Mouse (Mus musculus): ENCODE measurements around the gene Gm10447.
"Not testable (repeated sequence)": the region's sequence is repeated elsewhere in the genome, so short reads cannot be mapped to it uniquely, and the experiment has no call there.

The Gm10447 gene

DNA sequence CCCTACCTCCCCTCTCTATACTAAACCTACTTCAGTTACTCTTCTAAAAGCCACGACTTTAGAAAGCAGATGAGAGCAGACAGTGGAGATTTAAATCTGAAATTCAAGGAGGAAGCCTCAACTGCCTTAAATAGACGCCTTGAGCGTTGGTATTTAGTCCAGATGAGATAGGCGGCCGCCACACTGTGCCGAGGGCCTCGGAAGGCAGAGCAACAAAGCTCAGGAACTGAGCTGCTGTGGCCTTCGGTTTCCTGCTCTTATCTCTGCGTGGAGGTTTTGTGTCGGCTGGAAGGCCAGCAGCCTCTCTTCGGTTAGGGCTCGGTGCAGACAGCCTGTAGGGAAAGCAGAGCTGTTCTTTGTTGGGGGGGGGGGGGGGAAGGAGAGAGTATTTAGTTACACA lies 15.0 kb downstream of the Gm10447 start:
- DNase-seq = no peak

DNA sequence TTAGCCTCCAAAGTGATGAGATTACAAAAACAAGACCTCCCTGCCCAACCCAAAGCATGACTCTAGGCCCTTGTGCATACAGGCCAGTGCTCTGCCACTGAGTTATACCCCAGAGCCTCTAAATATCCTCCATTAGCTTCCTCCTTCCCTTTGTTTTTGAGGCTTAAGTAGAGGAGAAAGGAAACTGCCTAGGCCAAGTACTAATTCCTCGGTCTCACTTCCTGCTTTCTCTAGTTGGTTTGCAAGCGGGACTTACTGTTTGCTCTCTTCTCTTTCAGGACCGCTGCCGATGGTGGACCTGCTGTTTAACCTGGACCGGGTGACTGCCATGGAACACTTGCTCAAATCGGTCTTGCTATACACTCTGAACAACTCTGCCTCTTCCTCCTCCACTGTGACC lies 20.6 kb downstream of the Gm10447 start:
- DNase-seq = no peak

DNA sequence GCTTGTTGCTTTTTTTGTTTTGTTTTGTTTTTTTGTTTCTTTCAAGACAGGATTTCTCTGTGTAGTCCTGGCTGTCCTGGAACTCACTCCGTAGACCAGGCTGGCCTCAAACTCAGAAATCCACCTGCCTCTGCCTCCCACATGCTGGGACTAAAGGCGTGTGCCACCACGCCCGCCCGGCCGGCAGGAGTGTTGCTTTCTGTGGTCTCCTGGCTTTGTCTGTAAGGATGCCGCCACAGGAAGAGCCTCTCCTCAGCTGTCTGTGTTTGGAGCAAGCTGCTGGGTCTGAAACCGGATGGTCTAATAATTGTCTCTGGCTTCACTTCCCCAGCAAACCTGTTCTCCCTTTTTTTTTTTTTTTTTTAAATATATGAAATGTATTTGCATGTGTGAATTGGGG lies 21.4 kb downstream of the Gm10447 start:
- no peak for DNase-seq

DNA sequence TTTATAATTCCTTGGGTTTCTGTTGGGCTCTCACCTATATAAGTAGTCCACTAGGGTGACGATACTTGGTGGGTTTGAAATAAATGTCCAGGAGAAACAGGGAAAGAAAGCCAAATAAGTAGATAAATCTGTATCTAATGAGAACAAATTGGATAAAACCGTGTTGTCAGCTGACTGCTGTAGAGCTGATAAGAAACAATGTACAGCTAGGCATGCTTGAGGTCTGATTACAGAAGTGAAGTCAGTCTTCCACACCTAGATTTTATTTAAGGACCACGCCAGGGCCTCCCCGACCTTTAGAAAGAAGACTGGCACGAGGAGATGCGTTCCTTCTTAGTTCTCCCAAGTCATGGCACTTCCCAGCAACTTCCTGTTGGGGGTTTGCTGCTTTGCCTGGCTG lies 23.9 kb downstream of the Gm10447 start:
- DNase-seq = no peak

DNA sequence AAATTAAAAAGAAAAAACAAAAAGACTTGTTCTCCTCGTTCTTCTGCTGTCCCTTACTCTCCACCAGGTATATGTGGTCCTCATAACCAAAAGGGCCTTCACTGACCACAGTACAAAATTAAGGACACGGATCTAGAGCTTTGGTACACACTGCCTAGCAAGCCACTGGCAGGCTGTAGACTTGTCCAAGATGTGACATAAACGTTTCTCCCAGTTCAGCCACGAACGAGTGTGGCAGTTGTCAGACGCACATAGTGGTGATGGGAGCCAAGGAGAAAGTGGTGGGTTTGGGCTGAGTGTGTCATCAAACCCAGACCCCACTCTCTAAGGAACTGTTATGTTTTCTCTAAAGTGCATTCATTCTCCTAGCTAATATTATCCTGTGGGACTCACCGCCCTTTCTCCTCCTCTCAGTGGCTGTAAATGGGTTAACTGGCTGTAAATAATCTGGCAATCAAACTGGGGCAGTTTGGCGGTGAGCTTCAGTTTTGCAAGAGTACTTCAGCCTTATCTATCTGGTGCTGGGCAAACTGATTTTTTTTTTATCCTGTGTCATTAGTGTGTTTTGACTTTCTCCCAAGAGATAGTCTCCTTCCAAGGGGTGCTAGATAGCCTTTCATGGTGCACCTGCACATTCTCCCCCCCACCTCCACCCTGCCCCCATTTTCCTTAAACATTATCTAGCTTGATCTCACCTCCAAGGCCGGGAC lies 25.4 kb downstream of the Gm10447 start:
- DNase-seq = no peak

DNA sequence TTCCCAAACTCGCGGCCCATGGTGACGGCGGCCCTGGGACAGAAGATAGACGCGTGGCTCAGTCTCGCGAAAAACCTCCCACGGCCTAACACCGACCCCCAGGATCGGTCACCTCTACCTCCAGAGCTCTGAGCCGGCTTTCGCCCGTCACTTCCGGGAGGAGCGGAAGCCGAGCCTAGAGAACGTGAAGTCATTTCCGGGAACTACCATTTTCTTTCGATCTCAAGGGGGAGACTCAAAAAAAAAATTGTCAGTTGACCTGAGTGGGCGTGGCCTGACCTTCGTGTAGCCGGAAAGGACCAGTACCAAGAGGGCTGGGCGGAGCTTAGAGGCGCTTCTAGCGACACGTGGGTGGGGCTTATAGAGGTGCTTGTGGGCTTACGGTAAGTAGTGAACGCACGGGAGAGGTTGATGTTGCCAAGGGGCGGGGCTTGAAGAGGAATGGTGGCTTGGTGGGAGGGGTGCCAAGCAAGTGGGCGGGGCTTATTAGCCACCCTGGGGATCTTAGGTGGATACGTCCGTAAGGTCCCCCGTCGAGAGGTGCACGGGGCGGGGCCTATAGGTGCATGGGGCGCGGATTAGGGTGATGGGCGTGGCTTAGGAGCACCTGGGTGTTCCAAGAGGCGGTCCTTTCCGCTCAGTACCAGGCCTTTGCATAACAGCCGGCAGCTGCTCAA lies 26.1 kb downstream of the Gm10447 start, which contains the start of the genes Uqcrq and Gdf9:
TSS of gene Uqcrq (minus strand) at position 162 of the 677 bp plus-strand sequence.
TSS of gene Gdf9 (plus strand) at position 354 of the 677 bp plus-strand sequence.
- DNase-seq = peak; percentile 100

DNA sequence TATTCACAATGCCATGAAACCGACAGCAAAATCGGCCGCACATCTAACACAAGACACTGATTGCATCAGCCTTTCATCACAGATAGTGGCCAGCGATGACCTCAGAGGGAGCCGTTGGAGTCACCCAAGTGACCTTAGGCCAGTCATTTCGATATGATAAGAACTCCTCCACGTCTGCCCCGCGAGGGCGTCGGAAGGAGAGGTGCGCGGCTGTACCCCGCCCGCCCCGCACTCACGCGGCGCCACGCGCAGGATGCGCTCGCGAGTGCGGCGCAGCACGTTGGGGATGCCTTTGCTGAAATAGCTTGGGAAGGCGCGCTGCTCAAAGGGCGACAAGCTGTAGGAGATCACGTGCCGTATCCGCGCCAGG lies 26.6 kb downstream of the Gm10447 start:
- no peak for DNase-seq

DNA sequence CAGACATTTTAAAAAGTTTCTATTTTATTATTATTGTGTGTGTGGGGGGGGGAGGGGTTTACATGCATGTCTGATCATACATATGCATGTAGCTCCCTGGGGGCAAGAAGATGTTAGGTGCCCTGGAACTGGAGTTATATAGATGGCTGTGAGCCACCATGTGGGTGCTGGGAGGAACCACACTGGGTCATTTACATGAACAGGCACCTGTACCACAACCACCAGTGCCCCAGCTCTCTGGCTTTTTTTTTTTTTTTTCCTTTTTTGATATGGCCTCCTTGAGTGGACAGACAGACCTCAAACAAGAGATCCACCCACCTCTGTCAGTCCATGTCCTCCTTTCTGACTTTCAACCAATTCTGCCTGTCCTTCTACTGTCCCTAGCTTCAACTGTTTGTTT lies 27.7 kb downstream of the Gm10447 start:
- DNase-seq = no peak

DNA sequence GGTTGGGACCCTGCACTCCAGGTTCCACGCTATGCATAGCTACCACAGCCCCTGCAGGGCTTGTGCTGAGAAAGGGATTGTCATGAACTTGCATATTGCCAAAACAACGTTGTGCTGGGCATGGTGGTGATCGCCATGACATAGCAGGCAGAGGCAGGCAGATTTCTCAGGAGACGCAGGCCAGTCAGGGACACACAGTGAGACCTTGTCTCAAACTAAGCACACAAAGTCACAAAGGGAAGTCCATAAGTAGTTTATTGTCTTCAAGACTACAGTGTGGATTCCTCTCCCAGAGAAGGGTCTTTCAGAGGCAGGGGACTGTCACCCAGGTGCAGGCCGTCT lies 28.2 kb downstream of the Gm10447 start:
- no peak for DNase-seq

DNA sequence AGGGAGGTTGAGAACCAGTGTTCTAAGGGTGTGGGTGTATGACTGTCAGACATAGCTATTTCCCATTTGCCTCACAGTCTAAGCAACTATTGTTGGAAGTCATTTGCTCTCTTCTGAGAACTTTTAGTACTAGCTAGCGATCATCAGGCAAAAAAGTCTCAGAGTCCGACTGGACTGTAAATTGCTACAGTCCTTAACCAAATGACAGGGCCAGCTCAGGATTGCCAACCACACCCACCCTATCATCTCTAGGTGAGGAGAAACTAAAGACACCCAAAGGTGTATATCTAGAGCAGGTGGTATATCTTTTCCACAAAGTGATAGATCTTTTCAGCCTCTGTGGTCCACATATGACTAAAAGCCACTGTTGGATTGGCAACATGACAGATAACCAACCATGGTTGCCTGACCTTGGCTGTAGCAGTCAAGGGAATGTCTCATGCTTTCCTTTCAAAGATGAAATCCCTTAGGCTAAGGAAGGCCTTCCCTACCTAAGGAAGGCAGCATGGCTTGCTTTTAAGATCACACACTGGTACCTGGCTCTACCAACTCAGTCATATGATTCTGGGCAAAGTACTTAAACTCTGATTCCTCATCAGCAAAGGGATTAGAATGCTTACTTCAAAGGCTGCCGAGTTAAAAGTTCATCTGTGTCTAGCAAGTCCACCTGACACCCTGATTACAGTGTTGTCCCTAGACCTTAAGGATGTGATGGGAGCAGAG lies 28.8 kb downstream of the Gm10447 start:
- DNase-seq = no peak

DNA sequence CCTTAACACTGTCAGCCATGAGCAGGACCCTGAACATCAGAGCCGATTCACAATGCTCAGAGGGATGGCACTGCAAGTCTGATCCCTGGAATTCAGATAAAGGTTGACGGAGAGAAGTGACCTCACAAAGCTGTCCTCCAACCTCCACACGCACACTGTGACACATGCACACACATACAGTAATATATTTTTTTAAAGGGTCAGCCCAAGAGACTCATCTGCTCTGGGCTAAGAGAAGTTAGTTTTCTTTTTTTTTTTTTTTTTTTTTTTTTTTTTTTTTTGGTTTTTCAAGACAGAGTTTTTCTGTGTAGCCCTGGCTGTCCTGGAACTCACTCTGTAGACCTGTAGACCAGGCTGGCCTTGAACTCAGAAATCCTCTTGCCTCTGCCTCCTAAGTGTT lies 30.0 kb downstream of the Gm10447 start:
- not testable (repeated sequence) for DNase-seq

DNA sequence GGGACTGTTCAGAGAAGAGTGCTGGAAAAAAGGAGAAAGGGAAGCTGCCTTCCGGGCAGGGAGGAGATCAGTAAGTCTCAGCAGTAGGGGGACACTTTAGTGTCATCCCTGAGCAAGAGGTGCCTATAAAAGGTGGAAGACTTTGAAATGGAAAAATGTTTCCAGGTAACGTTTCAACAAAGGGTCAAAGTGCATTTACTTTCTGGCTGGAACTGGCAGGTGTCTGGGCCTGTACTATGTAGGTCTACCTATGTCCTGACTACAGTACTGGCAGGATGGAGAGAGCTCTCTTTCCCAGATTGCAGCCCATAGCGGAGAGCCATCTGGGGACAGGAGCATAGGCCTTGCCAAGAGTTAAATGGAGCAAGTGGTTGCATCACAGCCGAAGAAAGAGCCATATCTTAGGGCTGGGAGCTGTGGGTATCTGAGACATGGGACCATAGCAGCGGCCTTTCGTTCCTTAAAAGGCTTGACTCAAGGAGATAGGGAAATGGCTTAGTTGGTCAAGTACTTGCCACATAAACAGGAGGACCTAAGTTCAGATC lies 31.1 kb downstream of the Gm10447 start:
- no peak for DNase-seq

DNA sequence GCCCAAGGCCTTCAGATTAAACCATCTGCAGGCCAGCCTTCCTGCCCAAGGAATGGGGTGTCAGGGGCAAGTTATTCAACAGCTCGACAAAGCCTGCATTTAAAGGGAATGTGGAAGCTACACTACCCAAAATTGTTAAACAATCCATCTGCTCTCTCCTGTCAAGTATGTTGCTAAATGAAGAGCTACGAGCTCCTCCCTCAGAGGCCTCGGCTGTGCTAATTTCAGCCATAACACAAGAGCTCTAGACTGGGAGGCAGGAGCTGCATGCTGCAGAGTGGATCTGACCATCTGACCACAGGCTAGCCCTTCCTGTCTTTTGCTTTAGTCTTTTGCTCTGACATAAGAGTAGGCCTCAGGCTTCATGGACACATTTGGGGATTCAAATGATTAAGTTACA lies 31.7 kb downstream of the Gm10447 start:
- no peak for DNase-seq

DNA sequence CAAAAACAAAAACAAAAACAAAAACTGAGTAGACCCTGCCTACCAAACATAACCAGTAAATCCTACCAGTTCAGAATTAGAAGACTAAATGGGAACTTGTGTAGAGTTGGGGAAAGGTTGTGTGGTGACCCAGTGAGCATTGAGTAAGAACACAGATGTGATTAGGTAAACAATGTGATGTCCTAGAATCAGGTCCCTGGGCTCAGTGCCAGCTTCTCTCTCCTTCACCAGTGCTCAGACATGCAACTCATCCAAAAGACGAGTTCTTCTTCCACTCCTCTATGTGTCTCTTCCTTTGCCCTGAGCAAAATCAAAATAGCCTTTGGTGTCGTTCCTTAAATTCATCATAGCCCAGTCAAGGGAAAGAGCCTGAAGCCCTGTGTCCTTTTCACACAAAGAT lies 32.1 kb downstream of the Gm10447 start:
- DNase-seq = no peak

DNA sequence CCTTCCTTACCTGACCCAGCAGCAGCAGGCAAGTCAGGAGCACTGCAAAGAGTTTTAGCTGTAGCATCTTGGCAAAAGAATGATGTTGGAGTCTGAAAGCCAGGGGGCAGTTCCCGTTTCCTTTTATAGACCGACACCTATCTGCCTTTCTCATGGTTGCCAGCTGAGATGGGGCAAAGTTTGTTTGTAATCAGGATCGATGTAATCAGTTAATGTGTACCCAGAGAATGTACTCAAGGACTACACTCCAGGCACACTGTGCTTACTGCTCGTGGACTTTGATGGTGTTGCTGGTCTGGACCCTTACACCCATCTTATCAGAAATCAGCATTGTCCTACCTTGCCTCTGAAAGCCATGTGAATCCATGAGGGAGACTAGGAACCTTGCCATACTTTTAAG lies 33.9 kb downstream of the Gm10447 start, which contains the start of gene Leap2:
TSS of gene Leap2 (minus strand) at position 135 of the 400 bp plus-strand sequence.
- DNase-seq = no peak

DNA sequence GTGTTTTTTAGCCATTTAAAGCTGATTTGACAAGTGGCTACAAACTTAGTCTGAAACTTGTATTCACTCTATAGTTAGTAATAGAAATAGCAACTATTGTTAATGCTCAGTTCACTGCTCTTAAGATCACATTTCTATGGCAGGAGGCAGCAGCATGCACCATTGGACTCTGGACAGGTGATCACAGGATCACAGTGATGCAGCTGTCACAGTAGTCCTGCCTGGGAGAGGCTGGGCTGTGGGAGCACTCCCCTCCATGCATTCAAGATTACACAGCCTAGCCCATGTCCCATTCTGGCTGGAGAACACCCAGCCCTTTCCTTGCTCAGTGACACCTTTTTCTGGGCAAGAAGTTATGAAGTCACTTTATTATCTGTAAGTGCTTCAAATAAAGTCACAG lies 38.9 kb downstream of the Gm10447 start:
- no peak for DNase-seq

DNA sequence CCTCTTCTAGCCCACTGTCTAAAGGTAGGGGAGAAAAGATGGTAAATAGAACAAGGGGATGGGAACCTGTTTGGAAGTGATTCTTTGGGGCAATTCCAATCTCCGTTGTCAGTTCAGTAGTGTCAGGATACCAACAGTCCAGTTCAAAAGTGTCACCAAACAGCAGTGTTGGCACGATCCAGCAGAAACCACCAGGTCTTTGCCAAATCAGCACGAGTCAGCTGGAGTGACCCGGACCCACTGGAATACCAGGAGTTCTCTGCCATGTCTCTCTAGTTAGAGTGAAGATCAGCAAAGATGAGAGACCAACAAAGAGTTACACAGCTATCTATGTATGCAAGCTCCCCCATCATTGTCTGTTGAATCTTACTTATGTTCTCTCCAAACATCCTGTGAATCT lies 43.0 kb downstream of the Gm10447 start:
- no peak for DNase-seq

DNA sequence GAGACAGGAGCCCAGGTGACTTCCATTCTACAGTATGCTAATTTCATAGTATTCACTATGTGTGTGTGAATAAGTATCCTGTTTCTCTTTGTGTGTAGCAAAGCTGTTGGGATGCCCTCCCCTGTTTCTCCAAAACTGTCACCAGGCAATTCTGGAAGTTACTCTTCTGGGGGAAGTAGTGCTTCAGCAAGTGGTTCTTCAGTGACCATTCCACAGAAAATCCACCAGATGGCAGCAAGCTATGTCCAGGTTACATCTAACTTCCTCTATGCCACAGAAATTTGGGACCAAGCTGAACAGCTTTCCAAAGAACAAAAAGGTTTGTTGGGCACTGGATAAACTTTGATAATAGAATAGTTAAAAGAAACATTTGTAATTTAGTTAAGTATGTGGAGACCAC lies 45.2 kb downstream of the Gm10447 start:
- no peak for DNase-seq
